Mouse (Mus musculus) thymus, adult 2 months (tissue): Measurements from ENCODE around the gene Cbx6.
A peak's percentile ranks its signal among the peaks of the same experiment; 100 is the strongest.

Source experiments
- CTCF ChIP-seq: fragments of 200-500 bp; IDR thresholded peaks from 2 replicates; pipeline ENCODE4 v1.5.1; 2012; ENCODE audit warnings: mild to moderate bottlenecking, control low read depth, low read length, moderate library complexity, borderline replicate concordance; ENCODE audit not compliant: control insufficient read depth, poor library complexity, insufficient read depth; ENCODE audit errors: extremely low read depth
- POLR2A ChIP-seq: fragments of 200-500 bp; IDR thresholded peaks from 2 replicates; pipeline ENCODE4 v1.6.1; 2012; ENCODE audit warnings: mild to moderate bottlenecking, low read length, control low read depth, moderate library complexity; ENCODE audit not compliant: control insufficient read depth, poor library complexity, insufficient read depth; ENCODE audit errors: extremely low read depth

DNA sequence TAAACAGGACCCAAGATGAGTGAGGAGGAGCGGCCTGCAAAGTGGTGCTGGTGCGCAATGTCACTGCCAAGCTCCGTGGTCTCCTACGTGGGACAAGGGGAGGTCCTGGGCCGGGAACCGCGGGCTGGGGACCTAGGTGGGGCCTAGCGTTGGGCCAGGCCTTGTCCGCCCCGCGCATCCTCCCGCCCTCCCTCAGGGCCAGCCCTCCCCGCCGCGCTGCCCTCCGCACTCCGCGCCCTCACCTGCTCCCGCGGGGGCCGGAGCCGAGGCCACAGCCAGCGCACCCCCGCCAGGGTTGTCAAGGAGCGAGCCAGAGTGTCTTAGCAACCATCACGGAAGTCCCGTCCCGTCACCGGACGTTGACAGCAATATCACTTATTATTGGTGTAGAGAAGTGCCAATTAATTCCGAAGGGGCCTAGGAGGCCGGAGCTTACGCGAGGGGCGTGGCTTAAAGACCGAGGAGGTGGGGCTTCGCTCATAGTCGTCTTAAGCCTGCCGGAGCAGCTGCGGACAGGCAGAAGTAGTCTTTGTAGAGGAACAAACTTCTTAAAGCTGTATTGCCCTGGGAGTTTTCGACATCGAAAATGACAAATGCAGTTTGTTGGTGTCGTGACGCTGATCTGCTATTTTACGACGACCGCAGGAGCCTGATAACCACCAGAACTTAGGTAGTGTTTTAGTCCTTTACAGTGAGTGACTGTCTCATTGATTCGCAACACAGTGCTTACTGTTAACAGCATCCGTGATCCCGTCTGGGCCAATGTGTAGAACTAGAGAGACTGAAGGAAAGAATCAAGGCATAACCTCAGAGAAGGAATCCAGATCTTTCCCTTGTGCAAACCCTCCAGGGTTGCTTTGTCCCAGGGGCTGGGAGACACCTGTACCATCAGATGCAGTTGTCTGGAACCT is 60.1 kb downstream of the Cbx6 start:
- TF ChIP-seq CTCF (peak; percentile 52; the same call in 1 of the 2 replicates), POLR2A (0 out of 2 replicates have a peak, but pooled peaks have one; percentile 13)
